Mouse (Mus musculus) gonadal fat pad, adult 2 months (tissue): ENCODE data around the gene Nop9. TPM values are rescaled to one million over a fixed set of nuclear protein-coding genes. Genes with fewer than 3 reads are reported as not detected.
A peak's percentile ranks its signal among the peaks of the same experiment; 100 is the strongest.

Experiments
- DNase-seq: peaks from one replicate; pipeline ENCODE4 v3.0.0-alpha.2; 2012; ENCODE audit warnings: low read depth
- polyA plus RNA-seq: library from polyadenylated mRNA; depleted of rRNA; stranded (reverse); fragments of >200 nt; gene quantifications from 2 replicates; pipeline ENCODE4 v1.2.3, GENCODE M21; 2012; rRNA removed

Gene Nop9
- 16.7 and 18.1 TPM in 2 replicates for polyA plus RNA-seq

- no peak for DNase-seq
These were observed at the start of gene Nop9, which contains the start of gene Dhrs1 for GRCm38 (mm10) chr14:55745180-55745860. TSS of gene Nop9 (plus strand) at chr14:55745693. TSS of gene Dhrs1 (minus strand) at chr14:55745690.

DNA sequence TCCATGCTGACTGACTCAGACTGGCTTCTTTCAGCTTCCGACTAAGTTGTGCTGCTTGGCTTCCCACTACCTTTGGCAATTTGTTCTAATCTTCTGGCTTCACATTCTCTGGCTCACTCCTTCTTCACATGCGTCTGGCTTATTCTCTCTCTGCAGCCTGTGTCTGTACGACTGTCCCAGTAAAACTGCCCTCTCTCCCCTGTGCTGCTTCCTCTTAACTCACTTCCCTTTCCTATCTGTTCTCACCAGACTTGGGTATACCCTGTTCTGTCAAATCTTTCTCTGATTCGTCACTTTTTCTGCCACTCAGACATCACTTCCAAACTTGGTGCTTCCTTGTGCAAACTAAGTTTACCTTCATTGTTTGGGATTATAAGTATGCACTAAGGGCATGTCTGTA, 48.3 kb upstream of the Nop9 start:
- DNase-seq, result no peak

- DNase-seq, result no peak
These were observed 44.4 kb upstream of the Nop9 start for GRCm38 (mm10) chr14:55701131-55701530.

DNA sequence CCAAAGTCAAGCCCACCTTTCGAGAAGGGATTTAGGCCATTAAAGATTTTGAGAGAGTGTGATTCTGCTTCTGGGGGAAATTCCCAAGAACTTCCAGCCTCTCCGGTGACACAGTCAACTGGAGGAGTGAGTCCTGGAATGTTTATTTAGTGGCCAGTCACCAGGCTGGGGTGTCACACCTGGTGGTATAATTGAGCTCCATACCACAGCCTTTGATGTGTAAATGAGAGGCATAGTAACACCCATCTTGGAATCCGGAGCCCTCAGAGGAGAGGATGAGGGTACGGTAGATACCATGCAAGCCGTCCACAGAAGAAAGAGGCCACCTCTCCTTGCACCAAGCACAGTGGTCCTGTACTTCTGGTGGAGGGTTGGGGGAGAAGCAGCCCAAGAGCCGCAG, 42.7 kb upstream of the Nop9 start:
- no peak for DNase-seq

GRCm38 (mm10) chr14:55706051-55706600, 39.4 kb upstream of the Nop9 start:
- DNase-seq, result no peak

GRCm38 (mm10) chr14:55707397-55707796, 38.1 kb upstream of the Nop9 start:
- no peak for DNase-seq

- no peak for DNase-seq
These were observed 36.0 kb upstream of the Nop9 start for GRCm38 (mm10) chr14:55709509-55709908.

DNA sequence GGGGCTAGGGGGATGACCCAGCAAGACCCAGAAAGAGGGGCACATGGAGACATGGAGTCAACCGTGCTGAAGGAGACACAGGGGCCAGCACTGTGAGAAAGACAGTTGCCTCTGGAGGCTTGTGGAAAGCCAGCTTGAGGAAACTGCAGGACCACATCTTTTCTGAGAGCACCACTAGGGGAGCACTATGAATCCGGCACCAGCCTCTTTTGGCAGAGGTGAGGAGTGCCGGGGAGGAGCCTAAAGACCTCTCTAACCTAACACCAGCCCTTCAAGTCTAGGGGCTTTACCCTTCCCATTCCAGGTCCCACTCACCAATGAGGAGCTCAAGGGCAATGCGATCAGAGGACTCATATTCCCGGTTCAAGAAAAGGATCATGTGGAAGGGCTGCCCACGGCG, 33.7 kb upstream of the Nop9 start:
- no peak for DNase-seq

GRCm38 (mm10) chr14:55713007-55713728, 32.3 kb upstream of the Nop9 start:
- no peak for DNase-seq

- DNase-seq, result no peak
These were observed 31.8 kb upstream of the Nop9 start, which contains the start of gene Tgm1 for GRCm38 (mm10) chr14:55713729-55714122. TSS of gene Tgm1 (minus strand) at chr14:55713926.

DNA sequence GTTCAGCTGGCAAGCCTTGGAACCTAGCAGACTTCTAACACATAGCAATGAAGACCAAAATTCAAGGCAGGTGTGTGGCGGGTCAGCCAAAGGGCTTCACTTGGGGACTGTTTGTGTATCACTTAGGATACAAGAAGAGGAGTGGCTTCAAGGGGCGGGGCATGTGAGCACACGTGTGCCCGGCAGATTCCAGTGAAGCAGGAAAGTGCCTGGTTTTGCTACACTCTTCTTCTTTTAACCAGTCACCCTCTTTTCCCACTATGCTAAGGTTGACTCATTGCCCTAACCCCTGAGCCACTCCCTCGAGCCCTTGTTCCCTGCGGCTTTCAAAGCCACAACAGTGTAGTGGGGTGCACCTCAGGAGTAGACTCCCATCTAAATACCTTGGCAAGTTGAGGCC, 30.6 kb upstream of the Nop9 start:
- no peak for DNase-seq

GRCm38 (mm10) chr14:55716271-55716670, 29.2 kb upstream of the Nop9 start:
- no peak for DNase-seq

- no peak for DNase-seq
These were observed 28.6 kb upstream of the Nop9 start for GRCm38 (mm10) chr14:55716884-55717283.

- no peak for DNase-seq
These were observed 25.8 kb upstream of the Nop9 start for GRCm38 (mm10) chr14:55719737-55720136.

GRCm38 (mm10) chr14:55720666-55721065, 24.8 kb upstream of the Nop9 start:
- no peak for DNase-seq

GRCm38 (mm10) chr14:55721076-55721475, 24.4 kb upstream of the Nop9 start:
- peak; percentile 50 for DNase-seq

DNA sequence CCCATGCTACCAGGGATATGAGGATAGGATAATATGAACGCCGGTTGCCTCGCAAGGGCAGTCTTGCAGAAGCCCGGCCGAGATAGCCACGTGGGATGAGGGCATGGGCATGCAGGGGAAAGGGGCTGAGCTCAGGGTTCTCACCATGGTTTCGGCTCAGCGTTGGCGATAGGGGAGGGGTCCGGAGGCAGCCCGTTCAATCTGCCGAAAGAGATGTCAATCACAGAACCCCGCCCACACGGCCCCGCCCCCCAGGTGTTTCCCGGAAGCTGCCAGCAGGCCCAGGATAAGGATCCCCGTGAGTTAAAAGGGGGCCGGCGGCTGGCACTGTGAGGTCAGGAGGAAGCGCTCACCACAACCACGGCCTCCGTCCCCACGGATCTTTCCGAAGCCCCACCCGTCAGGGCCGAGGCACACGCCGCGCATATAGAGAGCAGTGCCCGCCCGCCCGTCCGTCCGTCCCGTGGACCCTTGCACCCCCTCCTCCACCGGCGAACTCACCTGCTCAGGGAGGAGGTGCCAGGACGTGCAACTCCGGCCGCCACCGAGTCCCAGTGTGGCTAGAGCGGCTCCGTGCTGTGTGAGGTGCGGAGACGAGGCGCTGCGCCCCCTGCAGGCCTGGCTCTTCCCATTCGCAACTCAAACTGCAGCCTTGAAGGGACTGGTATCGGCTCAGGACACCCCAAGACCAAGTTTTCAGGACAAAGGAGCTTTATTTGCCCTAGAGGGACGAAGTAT, 23.6 kb upstream of the Nop9 start, which contains the start of gene Rabggta:
Gene Rabggta, minus strand, starts transcription at position 564 of the 738 bp plus-strand sequence.
- DNase-seq, result peak; percentile 38

DNA sequence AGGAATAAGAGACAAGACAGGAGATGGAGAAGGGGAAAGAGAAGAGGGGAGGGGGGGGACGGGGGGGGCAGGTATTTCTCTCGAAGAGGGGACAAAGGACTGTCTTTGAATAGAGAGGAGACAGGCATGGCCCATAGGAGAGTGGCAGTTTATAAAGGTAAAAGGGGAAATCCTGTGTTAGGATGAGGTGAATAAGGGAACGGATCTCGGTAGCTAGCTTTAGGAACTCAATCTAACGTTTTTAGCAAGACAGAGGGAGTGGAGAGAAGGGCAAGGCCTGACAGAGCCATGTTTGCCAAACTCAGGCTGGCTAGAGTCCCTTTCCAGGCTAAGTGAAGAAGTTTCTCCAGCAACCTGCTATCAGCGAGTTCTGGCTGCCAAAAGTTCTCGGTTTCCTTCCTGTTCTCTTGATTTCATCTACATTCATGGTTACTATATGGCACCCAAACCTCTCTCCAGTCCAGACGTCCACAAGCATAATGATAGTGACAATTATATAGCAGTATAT, 23.0 kb upstream of the Nop9 start:
- DNase-seq, result no peak

- DNase-seq, result no peak
These were observed 22.1 kb upstream of the Nop9 start for GRCm38 (mm10) chr14:55723433-55723832.

DNA sequence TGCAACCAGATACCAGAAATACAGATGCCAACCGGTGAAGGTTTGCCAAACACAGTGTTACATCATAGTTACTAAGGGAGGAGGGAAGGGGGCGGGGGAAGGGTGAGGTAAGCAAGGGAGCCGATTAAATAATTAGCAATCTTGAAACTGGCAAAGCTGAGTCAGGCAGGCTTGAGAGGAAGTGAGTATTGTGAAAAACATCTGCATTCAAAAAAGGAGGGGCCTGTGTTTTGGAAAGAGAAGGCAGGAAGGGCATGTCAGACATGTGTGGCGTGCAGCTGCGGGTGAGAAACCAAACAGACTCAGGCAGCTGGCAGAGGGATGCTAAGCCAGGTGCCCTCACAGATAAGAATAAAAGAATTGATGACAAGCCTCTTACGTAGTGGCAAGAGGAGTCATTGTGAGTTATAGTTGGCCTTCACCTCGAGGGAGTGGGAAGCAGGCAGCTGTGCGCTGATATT, 21.1 kb upstream of the Nop9 start:
- DNase-seq, result peak; percentile 64

GRCm38 (mm10) chr14:55726261-55726660, 19.2 kb upstream of the Nop9 start:
- DNase-seq, result no peak
